Mouse (Mus musculus) B cell, adult 2 months (primary cell): ENCODE results near the gene Creb3l4.
"Not testable (repeated sequence)": the region's sequence is repeated elsewhere in the genome, so short reads cannot be mapped to it uniquely, and the experiment has no call there.

Experiments
- DNase-seq, 2 experiments: peaks; one replicate each; pipeline ENCODE4 v3.0.0; 2022

Creb3l4 gene

GRCm38 (mm10) chr3:90264687-90265033 lies 21.3 kb upstream of the Creb3l4 start:
- DNase-seq, result no peak

GRCm38 (mm10) chr3:90263121-90263771 lies 19.9 kb upstream of the Creb3l4 start:
- DNase-seq, result no peak

GRCm38 (mm10) chr3:90258521-90258920 lies 15.2 kb upstream of the Creb3l4 start:
- DNase-seq, result no peak

GRCm38 (mm10) chr3:90256731-90257530 lies 13.6 kb upstream of the Creb3l4 start:
- DNase-seq, result no peak

GRCm38 (mm10) chr3:90255784-90256353 lies 12.6 kb upstream of the Creb3l4 start:
- no peak for DNase-seq

GRCm38 (mm10) chr3:90255194-90255565 lies 11.9 kb upstream of the Creb3l4 start:
- DNase-seq, result no peak

- DNase-seq, result peak; percentile 34 to 37
Measured at GRCm38 (mm10) chr3:90254419-90255193, 11.3 kb upstream of the Creb3l4 start.

GRCm38 (mm10) chr3:90253653-90254418 lies 10.5 kb upstream of the Creb3l4 start, which contains the start of gene Crtc2:
Crtc2 (plus strand) TSS chr3:90254163.
- peak; percentile 89 to 91 for DNase-seq

- peak in 1 of 2 experiments; percentile 17 for DNase-seq
Measured at GRCm38 (mm10) chr3:90253174-90253573, 9.9 kb upstream of the Creb3l4 start.

- not testable (repeated sequence) for DNase-seq
Measured at GRCm38 (mm10) chr3:90252659-90253058, 9.3 kb upstream of the Creb3l4 start.

- DNase-seq, result not testable (repeated sequence)
Measured at GRCm38 (mm10) chr3:90251731-90252226, 8.5 kb upstream of the Creb3l4 start.

GRCm38 (mm10) chr3:90250791-90251190 lies 7.5 kb upstream of the Creb3l4 start:
- DNase-seq, result no peak

GRCm38 (mm10) chr3:90248746-90249100 lies 5.4 kb upstream of the Creb3l4 start:
- peak; percentile 27 to 31 for DNase-seq

- peak; percentile 85 for DNase-seq
Measured at GRCm38 (mm10) chr3:90247960-90248745, 4.8 kb upstream of the Creb3l4 start, which contains the start of gene Slc39a1. Slc39a1 (plus strand) TSS chr3:90248172.

- DNase-seq, result no peak
Measured at GRCm38 (mm10) chr3:90247630-90247959, 4.3 kb upstream of the Creb3l4 start.

GRCm38 (mm10) chr3:90245406-90245805 lies 2.1 kb upstream of the Creb3l4 start:
- no peak for DNase-seq

GRCm38 (mm10) chr3:90241669-90242358 lies 1.5 kb downstream of the Creb3l4 start:
- DNase-seq, result no peak

- peak in 1 of 2 experiments; percentile 15 for DNase-seq
Measured at GRCm38 (mm10) chr3:90241251-90241650, 2.1 kb downstream of the Creb3l4 start.

GRCm38 (mm10) chr3:90231507-90232333 lies 11.6 kb downstream of the Creb3l4 start, which contains the start of gene Jtb:
Jtb (plus strand) TSS chr3:90231597.
- DNase-seq, result peak; percentile 88 to 89

- DNase-seq, result no peak
Measured at GRCm38 (mm10) chr3:90231075-90231474, 12.2 kb downstream of the Creb3l4 start.
